10 mouse cellular contexts compared by ENCODE assay signal in the genomic region with DNA sequence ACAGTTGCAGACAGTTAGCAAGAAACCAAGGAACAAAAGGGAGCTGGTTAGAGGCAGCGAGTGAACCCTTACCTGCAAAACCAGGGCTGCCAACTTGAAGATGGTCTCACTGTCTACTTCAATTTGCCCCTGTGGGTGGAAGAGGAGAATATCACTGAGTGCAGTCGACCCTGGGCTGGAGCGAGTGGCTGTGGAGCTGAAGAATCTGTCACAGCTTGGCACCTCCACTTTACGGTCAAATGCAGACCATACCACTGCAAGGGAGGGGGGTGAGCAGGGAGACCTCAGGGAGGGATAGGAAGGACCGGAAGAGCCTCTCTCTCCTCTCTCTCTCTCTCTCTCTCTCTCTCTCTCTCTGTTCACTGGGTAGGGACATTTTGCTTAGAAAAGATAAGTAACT.
DNase-seq lines count a peak whose midpoint lies in the region; ATAC-seq and TF ChIP-seq lines count a peak whose summit lies in the region.
"Had no signal": no experiment of that assay in that cellular context is flagged by ENCODE, and none has a peak within 500 bp of the region (broad histone marks: within the 10 kb centered on the region; RNA-seq: fewer than 3 reads in every experiment).

No protein-coding gene starts in this region.

- no peaks in the 10 kb centered on the region for H3K36me3 ChIP-seq in heart, postnatal 0 days (replicated peaks; ENCODE audit: control insufficient read depth, insufficient read depth, low read length)
- H3K36me3 ChIP-seq in embryonic facial prominence, embryonic 11.5 days (replicated peaks; ENCODE audit: control insufficient read depth, insufficient read depth, low read depth, low read length) = no peaks in the 10 kb centered on the region
- H3K36me3 ChIP-seq in limb, embryonic 15.5 days = no peaks in the 10 kb centered on the region
- H3K36me3 ChIP-seq in neural tube, embryonic 13.5 days = 0 out of 2 replicates have a peak, but pooled peaks cover 4% of the 10 kb centered on the region
- H3K36me3 ChIP-seq: G1E; hindbrain, embryonic 15.5 days had no signal

- no peaks in the 10 kb centered on the region for H3K9me3 ChIP-seq in heart, postnatal 0 days (replicated peaks; ENCODE audit: control insufficient read depth, low read length)
- H3K9me3 ChIP-seq in embryonic facial prominence, embryonic 11.5 days (replicated peaks; ENCODE audit: control insufficient read depth, low read length) = no peaks in the 10 kb centered on the region
- H3K9me3 ChIP-seq in limb, embryonic 15.5 days = no peaks in the 10 kb centered on the region
- H3K9me3 ChIP-seq in neural tube, embryonic 13.5 days = no peaks in the 10 kb centered on the region
- H3K9me3 ChIP-seq: hindbrain, embryonic 15.5 days had no signal

- TF ChIP-seq CTCF in heart, postnatal 0 days (IDR thresholded peaks at IDR 0.05; ENCODE audit: low read depth) = no peak

- DNase-seq in heart, postnatal 0 days (ENCODE audit: low spot score) = peak; percentile 29
- DNase-seq in heart, adult 11 months = no peak
- peak; percentile 57 for DNase-seq in embryonic facial prominence, embryonic 11.5 days (ENCODE audit: low spot score)
- DNase-seq in right cerebral cortex, postnatal 14 days = no peak
- DNase-seq in adrenal gland, postnatal 4 days (ENCODE audit: low spot score in 2 of 2) = no peak
- DNase-seq in left cerebral cortex, postnatal 25 days (ENCODE audit: low spot score in 2 of 2) = no peak

- peak; percentile 31; the same call in 1 of the 2 replicates for ATAC-seq in heart, postnatal 0 days (ENCODE audit: insufficient read depth, low read depth)
- peak; percentile 21; the same call in 1 of the 2 replicates for ATAC-seq in embryonic facial prominence, embryonic 11.5 days (replicated peaks; ENCODE audit: insufficient number of reproducible peaks, low FRiP score, low TSS enrichment, low read depth)
- ATAC-seq in limb, embryonic 15.5 days (ENCODE audit: insufficient number of reproducible peaks, low FRiP score, low TSS enrichment, low read depth) = no peak
- ATAC-seq in neural tube, embryonic 13.5 days (ENCODE audit: low read depth) = peak; percentile 45; the same call in 1 of the 2 replicates

- H3K27me3 ChIP-seq in heart, postnatal 0 days (ENCODE audit: control insufficient read depth, insufficient read depth, low read length) = no peaks in the 10 kb centered on the region
- H3K27me3 ChIP-seq in embryonic facial prominence, embryonic 11.5 days (ENCODE audit: control insufficient read depth, insufficient read depth, low read length) = no peaks in the 10 kb centered on the region
- H3K27me3 ChIP-seq in limb, embryonic 15.5 days = no peaks in the 10 kb centered on the region
- H3K27me3 ChIP-seq in neural tube, embryonic 13.5 days = no peaks in the 10 kb centered on the region
- H3K27me3 ChIP-seq: hindbrain, embryonic 15.5 days had no signal

- intact Hi-C loops in left cerebral cortex, postnatal 25 days (cut with DNase I) = no loop called here

- H3K4me3 ChIP-seq in heart, postnatal 0 days (ENCODE audit: low read depth, low read length) = peak overlapping the region; percentile 26; the same call in 1 of the 2 replicates
- peak overlapping the region; percentile 17; the same call in 1 of the 2 replicates for H3K4me3 ChIP-seq in embryonic facial prominence, embryonic 11.5 days (ENCODE audit: low read depth, low read length)
- 0 out of 2 replicates have a peak overlapping the region, but pooled peaks have one; percentile 12 for H3K4me3 ChIP-seq in limb, embryonic 15.5 days
- no peak overlapping the region for H3K4me3 ChIP-seq in neural tube, embryonic 13.5 days
- H3K4me3 ChIP-seq: hindbrain, embryonic 15.5 days had no signal

- peaks cover 29% of the 10 kb centered on the region for H3K4me1 ChIP-seq in heart, postnatal 0 days (ENCODE audit: control insufficient read depth, insufficient read depth)
- peaks cover 8% of the 10 kb centered on the region for H3K4me1 ChIP-seq in embryonic facial prominence, embryonic 11.5 days (ENCODE audit: control insufficient read depth, insufficient read depth, low read length)
- H3K4me1 ChIP-seq in limb, embryonic 15.5 days = peaks cover 5% of the 10 kb centered on the region
- H3K4me1 ChIP-seq in neural tube, embryonic 13.5 days (replicated peaks) = peaks cover 52% of the 10 kb centered on the region

- peak overlapping the region; percentile 37 for H3K4me2 ChIP-seq in heart, postnatal 0 days (ENCODE audit: low read depth, low read length)
- H3K4me2 ChIP-seq in embryonic facial prominence, embryonic 11.5 days (ENCODE audit: low read depth, low read length) = peak overlapping the region; percentile 17; the same call in 1 of the 2 replicates
- H3K4me2 ChIP-seq in limb, embryonic 15.5 days = no peak overlapping the region
- peak overlapping the region; percentile 27 for H3K4me2 ChIP-seq in neural tube, embryonic 13.5 days
- H3K4me2 ChIP-seq: hindbrain, embryonic 15.5 days had no signal

- no peak overlapping the region; the same call in 1 of the 2 replicates for H3K9ac ChIP-seq in heart, postnatal 0 days (replicated peaks; ENCODE audit: low read depth, low read length)
- H3K9ac ChIP-seq in embryonic facial prominence, embryonic 11.5 days (replicated peaks; ENCODE audit: low read length) = peak overlapping the region; percentile 35; the same call in 1 of the 2 replicates
- H3K9ac ChIP-seq in limb, embryonic 15.5 days = no peak overlapping the region
- 0 out of 2 replicates have a peak overlapping the region, but pooled peaks have one; percentile 26 for H3K9ac ChIP-seq in neural tube, embryonic 13.5 days
- H3K9ac ChIP-seq: hindbrain, embryonic 15.5 days had no signal

- no peak overlapping the region for H3K27ac ChIP-seq in heart, postnatal 0 days (ENCODE audit: low read depth)
- no peak overlapping the region for H3K27ac ChIP-seq in embryonic facial prominence, embryonic 11.5 days (replicated peaks; ENCODE audit: low read depth, low read length)
- 0 out of 2 replicates have a peak overlapping the region, but pooled peaks have one; percentile 2 for H3K27ac ChIP-seq in limb, embryonic 15.5 days
- H3K27ac ChIP-seq in neural tube, embryonic 13.5 days (replicated peaks) = no peak overlapping the region
- H3K27ac ChIP-seq: hindbrain, embryonic 15.5 days had no signal

- TF ChIP-seq EP300 in heart, postnatal 0 days (IDR thresholded peaks at IDR 0.05; ENCODE audit: low read depth) = no peak

- 20% methylated on average over 5 of the region's 5 CpGs for WGBS in heart, postnatal 0 days
- WGBS in embryonic facial prominence, embryonic 11.5 days = 6% methylated on average over 5 of the region's 5 CpGs
- WGBS in limb, embryonic 15.5 days = 20% methylated on average over 5 of the region's 5 CpGs
- WGBS in neural tube, embryonic 13.5 days = 9% methylated on average over 5 of the region's 5 CpGs

Comparison
In these comparisons a context has a peak if more than half of its experiments do, and no peak if none do; other contexts are left out.
1. DNase-seq: peak in heart, postnatal 0 days (single experiment) and embryonic facial prominence, embryonic 11.5 days (single experiment); none in heart, adult 11 months (single experiment), right cerebral cortex, postnatal 14 days (single experiment), adrenal gland, postnatal 4 days (0 of 2) and left cerebral cortex, postnatal 25 days (0 of 2).
2. H3K9ac ChIP-seq: peak in embryonic facial prominence, embryonic 11.5 days (single experiment) and neural tube, embryonic 13.5 days (single experiment); none in heart, postnatal 0 days (single experiment) and limb, embryonic 15.5 days (single experiment).